Mouse (Mus musculus) olfactory bulb, adult 2 months (tissue): ENCODE measurements around the gene Vgll4. TPM values are rescaled to one million over a fixed set of nuclear protein-coding genes. Genes with fewer than 3 reads are reported as not detected.

ENCODE experiments used
- H3K27ac ChIP-seq: fragments of 200-500 bp; 2 replicates; pipeline ENCODE4 v1.5.1; 2012; ENCODE audit warnings: low read depth, low read length; ENCODE audit not compliant: insufficient read depth
- H3K4me1 ChIP-seq: fragments of 200-500 bp; 2 replicates; pipeline ENCODE4 v1.6.1; 2012; ENCODE audit warnings: low read length; ENCODE audit not compliant: control insufficient read depth, insufficient read depth
- H3K4me3 ChIP-seq: fragments of 200-500 bp; 2 replicates; pipeline ENCODE4 v1.5.1; 2012; ENCODE audit warnings: mild to moderate bottlenecking, low read depth, low read length, moderate library complexity; ENCODE audit not compliant: insufficient read depth
- CTCF ChIP-seq: fragments of 200-500 bp; IDR thresholded peaks from 2 replicates; pipeline ENCODE4 v1.5.1; 2012; ENCODE audit warnings: low read depth, mild to moderate bottlenecking, low read length, moderate library complexity; ENCODE audit not compliant: insufficient read depth
- POLR2A ChIP-seq: fragments of 200-500 bp; IDR thresholded peaks from 2 replicates; pipeline ENCODE4 v1.6.1; 2012; ENCODE audit warnings: mild to moderate bottlenecking, low read depth, low read length, moderate library complexity; ENCODE audit not compliant: insufficient read depth
- WGBS: fragments of 180-500 bp; shearing (Covaris S2); methylation state at CpG from one replicate; pipeline ENCODE4 v1.1.7; 2018; 5-methylcytosine and 5-hydroxymethylcytosine counted together
- polyA plus RNA-seq: library from polyadenylated mRNA; stranded (reverse); fragments of >200 nt; gene quantifications from 2 replicates; pipeline ENCODE4 v1.2.4, GENCODE M21; 2012; ENCODE audit warnings: low replicate concordance; ENCODE audit not compliant: missing spikeins, insufficient read depth, insufficient read length

The Vgll4 gene
- polyA plus RNA-seq, 1 experiment = not detected

DNA sequence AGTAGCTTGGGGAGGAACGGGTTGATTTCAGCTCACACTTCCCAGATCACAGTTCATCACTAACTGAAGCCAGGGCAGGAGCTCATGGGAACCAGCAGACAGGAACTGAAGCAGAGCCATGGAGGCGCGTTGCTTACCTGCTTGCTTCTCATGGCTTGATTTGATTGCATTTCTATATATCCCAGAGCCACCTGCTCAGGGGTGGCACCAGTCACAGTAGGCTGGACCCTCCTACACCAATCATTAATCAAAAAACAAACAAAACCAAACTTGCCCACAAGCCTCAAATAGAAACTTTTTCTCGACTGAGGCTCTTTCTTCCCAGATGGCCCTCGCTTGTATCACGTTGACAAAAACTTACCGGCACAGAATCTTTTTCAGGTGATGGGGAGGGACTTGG, 12.9 kb upstream of the Vgll4 start:
- WGBS = 86% methylated on average over 7 of the region's 7 CpGs
- Histone ChIP-seq H3K27ac (no peak overlapping the region), H3K4me1 (no peaks in the 10 kb centered on the region), H3K4me3 (no peak overlapping the region)
- TF ChIP-seq CTCF (no peak), POLR2A (no peak)

DNA sequence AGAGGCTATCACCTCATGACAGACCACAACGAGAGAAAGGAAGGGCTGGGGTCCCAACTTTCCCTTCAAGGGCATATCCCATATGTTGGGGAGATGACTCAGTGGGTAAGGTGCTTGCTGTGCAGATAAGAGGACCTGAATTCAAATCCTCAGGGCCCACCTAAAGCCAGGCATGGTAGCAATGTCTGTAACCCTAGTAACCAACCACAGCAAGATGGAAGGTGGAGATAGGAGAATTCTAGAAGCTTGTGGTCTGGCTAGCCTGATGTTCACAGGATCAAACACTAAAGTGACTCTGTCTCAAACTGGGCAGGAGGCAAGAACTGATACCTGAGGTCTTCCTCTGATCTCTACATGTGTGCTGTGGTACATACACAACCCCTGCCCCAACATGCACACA, 9.9 kb upstream of the Vgll4 start:
- H3K4me1 ChIP-seq = no peaks in the 10 kb centered on the region
- 78% methylated on average over 1 of the region's 1 CpGs for WGBS
- H3K27ac ChIP-seq = no peak overlapping the region
- TF ChIP-seq CTCF (no peak), POLR2A (no peak)
- H3K4me3 ChIP-seq = no peak overlapping the region

DNA sequence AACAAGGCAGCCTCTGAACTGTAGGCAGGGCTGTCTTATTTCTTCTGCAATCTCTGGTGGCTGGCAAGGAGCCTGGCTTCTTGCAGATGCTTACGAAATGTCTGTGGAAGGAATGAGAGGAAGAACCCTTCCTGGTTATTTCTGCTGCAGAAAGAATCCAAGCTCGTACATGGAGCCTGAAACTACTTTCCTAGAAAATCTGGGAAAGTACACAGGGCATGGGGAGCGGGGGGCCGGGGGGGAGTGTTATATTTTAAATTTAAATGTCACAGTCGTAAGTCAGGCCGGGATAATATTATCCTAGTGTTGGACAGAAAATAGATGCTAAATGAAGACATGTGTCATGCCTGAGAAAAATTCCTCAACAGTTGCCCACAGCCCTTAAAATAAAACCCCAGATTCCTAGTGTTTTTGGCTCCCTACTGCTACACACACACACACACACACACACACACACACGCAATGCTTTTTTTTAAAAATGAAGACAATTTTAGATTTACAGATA, 7.2 kb upstream of the Vgll4 start:
- H3K4me3 ChIP-seq = no peak overlapping the region
- TF ChIP-seq CTCF = no peak

DNA sequence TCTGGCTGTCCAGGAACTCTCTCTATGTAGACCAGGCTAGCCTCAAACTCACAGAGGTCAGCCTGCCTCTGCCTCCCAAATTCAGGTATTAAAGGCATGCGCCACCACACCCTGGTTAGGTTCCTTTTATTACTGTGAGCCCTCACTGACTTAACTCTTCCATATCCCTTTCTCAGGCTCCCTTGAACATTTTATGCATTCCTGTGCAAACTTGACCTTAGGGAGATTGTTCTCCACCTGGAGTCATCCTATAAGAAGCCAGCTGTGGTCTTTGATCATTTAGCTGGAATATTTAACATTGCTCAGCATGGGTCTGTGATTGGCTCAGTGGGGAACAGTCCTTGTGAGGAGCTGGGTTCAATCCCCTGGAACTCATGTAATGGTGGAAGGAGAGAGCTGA, 4.5 kb upstream of the Vgll4 start:
- no peak overlapping the region for H3K27ac ChIP-seq
- H3K4me3 ChIP-seq = no peak overlapping the region
- WGBS = 96% methylated on average over 1 of the region's 1 CpGs

More for the DNA sequence above, 7.2 kb upstream of the Vgll4 start:
- H3K4me1 ChIP-seq = no peaks in the 10 kb centered on the region
- 50% methylated on average over 7 of the region's 7 CpGs for WGBS
- H3K27ac ChIP-seq = no peak overlapping the region

DNA sequence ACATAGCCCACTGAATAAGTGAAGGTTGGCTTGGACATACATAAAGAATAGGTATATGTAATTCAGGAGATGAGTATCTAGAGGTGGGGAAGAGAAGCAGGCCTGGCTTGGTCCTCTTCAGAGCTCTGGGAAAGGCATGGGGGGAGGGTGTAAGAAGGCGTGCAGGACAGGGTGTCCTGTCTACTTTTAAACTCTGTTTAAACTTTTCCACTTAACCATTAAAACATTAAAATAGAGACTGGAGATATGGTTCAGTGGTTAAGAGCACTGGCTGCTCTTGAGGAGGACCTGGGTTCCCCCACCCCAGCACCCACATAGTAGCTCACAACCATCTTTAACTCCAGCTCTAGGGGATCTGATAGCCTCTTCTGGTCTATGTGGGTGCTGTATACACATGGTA, 3.2 kb upstream of the Vgll4 start:
- TF ChIP-seq CTCF (no peak), POLR2A (no peak)
- WGBS = 93% methylated on average over 1 of the region's 1 CpGs
- Histone ChIP-seq H3K27ac (no peak overlapping the region), H3K4me1 (peaks cover 6% of the 10 kb centered on the region), H3K4me3 (no peak overlapping the region)

More for the DNA sequence above, 4.5 kb upstream of the Vgll4 start:
- H3K4me1 ChIP-seq = peaks cover 6% of the 10 kb centered on the region
- TF ChIP-seq CTCF (no peak), POLR2A (no peak)

DNA sequence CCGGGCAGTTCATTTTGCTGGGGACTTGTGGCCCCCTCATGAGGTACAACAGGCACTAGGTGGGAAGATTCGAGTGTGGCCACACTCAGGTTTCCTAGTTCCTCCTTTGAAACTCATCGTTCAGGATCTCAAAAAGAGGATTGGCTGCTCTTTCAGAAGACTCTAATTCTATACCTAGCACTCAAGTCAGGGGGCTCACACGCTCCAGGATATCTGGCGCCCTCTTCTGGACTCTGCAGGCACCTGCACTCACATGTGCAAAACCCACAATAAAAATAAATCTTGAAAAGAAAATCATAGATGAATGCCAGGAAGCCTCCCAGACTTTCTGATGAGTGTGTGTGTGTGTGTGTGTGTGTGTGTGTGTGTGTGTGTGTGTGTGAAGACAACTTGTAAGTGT, 1.1 kb upstream of the Vgll4 start:
- WGBS = 73% methylated on average over 5 of the region's 5 CpGs

DNA sequence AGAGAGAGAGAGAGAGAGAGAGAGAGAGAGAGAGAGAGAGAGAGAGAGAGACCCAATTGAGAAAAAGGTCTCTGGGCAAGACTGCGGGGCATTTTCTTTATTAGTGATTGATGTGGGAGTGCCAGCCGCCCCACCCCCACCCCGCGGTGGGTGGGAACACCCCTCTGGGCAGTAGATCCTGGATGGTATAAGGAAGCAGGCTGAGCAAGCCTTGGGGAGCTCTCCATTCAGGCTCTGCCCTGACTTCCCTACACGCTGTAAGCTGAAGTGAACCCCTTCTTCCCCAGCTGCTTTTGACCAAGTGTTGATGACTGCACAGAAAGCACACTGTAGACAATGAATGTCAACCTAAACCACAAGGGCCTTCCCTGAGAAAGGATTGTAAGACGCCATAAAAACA, 592 bp upstream of the Vgll4 start:
- no peak for TF ChIP-seq CTCF
- Histone ChIP-seq H3K4me1 (peaks cover 6% of the 10 kb centered on the region), H3K27ac (no peak overlapping the region), H3K4me3 (no peak overlapping the region)
- WGBS = 22% methylated on average over 6 of the region's 6 CpGs

More for the DNA sequence above, 1.1 kb upstream of the Vgll4 start:
- no peak overlapping the region for H3K27ac ChIP-seq
- TF ChIP-seq CTCF (peak; percentile 24; the same call in 1 of the 2 replicates), POLR2A (no peak)
- peaks cover 6% of the 10 kb centered on the region for H3K4me1 ChIP-seq
- no peak overlapping the region for H3K4me3 ChIP-seq

DNA sequence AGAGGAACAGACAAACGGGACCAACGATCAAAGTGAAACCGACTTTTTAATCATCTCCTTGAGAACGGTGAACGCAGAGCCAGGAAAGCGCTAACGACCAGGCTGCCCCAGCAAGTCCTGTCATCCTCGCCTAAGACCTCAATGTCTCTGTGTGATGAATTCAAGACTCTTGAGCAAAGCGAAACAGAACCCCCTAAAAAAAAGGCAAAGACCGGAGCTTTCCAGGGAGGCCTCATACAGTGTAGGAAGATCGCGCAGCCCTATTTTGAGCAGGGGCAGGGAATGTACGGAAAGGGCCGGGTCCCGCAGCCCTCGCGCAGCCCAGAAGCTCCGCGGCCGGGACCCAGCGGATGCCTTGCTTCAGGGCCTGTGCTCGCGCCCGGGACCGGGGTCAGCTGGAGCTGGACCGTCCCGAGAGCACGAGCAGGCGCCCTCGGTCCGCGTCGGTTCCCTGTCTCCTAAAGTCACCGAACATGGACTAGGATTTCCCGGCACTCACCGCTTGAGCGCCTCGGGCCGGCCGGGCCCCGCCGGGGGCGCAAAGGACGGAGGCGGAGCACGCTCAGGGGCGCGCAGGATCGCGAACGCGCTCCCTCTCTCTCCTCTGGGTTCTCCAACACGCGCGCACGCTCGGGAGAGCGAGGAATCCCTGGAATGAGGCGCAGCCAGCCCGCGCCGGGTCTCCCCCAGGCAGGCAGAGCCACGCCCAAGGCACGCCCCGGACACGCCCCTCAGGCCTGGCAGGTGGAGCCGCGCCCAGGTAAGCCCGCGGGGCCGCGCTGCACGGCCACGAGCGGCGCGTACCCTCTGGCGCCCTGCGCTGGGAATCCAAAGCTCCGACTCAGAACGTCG, 1.2 kb downstream of the Vgll4 start:
- Histone ChIP-seq H3K4me3 (peak overlapping the region; percentile 89), H3K27ac (peak overlapping the region; percentile 93), H3K4me1 (peaks cover 10% of the 10 kb centered on the region)
- TF ChIP-seq POLR2A = peak; percentile 49; the same call in 1 of the 2 replicates
- no peak for TF ChIP-seq CTCF
- WGBS = under 1% methylated on average over 82 of the region's 82 CpGs

DNA sequence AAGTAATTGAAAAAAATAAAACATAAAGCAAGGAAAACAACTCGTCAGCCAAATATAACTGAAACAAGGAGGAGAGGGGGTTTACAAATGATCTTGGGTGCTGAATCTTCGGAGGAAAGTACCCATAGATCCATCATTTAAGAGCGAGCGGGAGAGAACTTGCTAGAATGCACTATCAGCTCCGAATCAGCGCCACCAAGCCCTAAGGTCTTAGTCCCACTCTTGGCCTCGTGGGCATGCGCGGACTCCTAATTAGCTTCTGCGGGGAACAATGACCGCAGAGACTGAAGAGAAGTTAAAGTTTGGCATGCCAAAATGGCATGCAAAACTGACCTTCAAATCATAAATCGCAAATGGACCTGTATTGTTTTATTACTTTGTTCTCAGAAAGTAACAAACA, 2.2 kb downstream of the Vgll4 start:
- H3K27ac ChIP-seq = no peak overlapping the region
- WGBS = 36% methylated on average over 12 of the region's 12 CpGs
- no peak for TF ChIP-seq CTCF
- TF ChIP-seq POLR2A = no peak
- peaks cover 10% of the 10 kb centered on the region for H3K4me1 ChIP-seq
- H3K4me3 ChIP-seq = peak overlapping the region; percentile 23
